Mouse (Mus musculus): ENCODE measurements around the gene Hormad2. TPM values are rescaled to one million over a fixed set of nuclear protein-coding genes. Genes with fewer than 3 reads are reported as not detected.

Hormad2 gene
- polyA plus RNA-seq, 1 experiment: 15.3 TPM

DNA sequence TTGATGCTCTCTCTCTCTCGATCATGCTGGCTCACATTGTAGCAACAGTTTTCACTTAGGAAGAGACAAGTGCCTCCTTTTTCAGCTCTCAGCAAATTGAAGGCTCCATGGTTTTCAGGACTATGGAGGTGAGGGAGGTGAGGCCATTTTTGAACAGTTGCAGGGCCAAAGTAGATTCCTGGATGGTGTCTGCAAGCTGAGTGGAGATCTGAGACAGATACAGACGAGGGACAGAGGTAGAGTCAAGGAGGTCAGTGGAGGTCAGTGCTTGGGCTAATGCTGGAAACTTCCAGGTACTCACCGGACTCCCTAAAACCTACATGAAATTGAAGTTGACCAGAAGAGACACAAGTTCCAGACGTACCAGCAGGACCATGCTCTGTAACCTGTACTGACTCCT lies 128.7 kb downstream of the Hormad2 start:
- H3K27me3 ChIP-seq (ENCODE audit: control insufficient read depth, insufficient read depth, low read length): no peaks in the 10 kb centered on the region
- H3K4me3 ChIP-seq (ENCODE audit: control insufficient read depth, low read depth, low read length): no peak overlapping the region
- TF ChIP-seq POLR2A (IDR thresholded peaks at IDR 0.05; ENCODE audit: control insufficient read depth, low read depth, low read length) (no peak), CTCF (IDR thresholded peaks at IDR 0.05; ENCODE audit: control insufficient read depth, insufficient read depth, insufficient replicate concordance, low read depth, low read length) (no peak)
- peaks cover 2% of the 10 kb centered on the region for H3K4me1 ChIP-seq (ENCODE audit: control insufficient read depth, insufficient read depth, low read length)
- H3K36me3 ChIP-seq (ENCODE audit: control insufficient read depth, insufficient read depth, low read length): no peaks in the 10 kb centered on the region
- no peak overlapping the region for H3K27ac ChIP-seq (ENCODE audit: control insufficient read depth, insufficient read depth, low read depth, low read length)

- no peak overlapping the region for H3K4me3 ChIP-seq (ENCODE audit: control insufficient read depth, low read depth, low read length)
- no peaks in the 10 kb centered on the region for H3K36me3 ChIP-seq (ENCODE audit: control insufficient read depth, insufficient read depth, low read length)
- H3K27me3 ChIP-seq (ENCODE audit: control insufficient read depth, insufficient read depth, low read length): no peaks in the 10 kb centered on the region
- no peak for TF ChIP-seq POLR2A (IDR thresholded peaks at IDR 0.05; ENCODE audit: control insufficient read depth, low read depth, low read length)
- no peak for TF ChIP-seq CTCF (IDR thresholded peaks at IDR 0.05; ENCODE audit: control insufficient read depth, insufficient read depth, insufficient replicate concordance, low read depth, low read length)
- H3K27ac ChIP-seq (ENCODE audit: control insufficient read depth, insufficient read depth, low read depth, low read length): peak overlapping the region; percentile 54; the same call in 1 of the 2 replicates
- H3K4me1 ChIP-seq (ENCODE audit: control insufficient read depth, insufficient read depth, low read length): peaks cover 2% of the 10 kb centered on the region
These were observed 130.6 kb downstream of the Hormad2 start for GRCm38 (mm10) chr11:4310324-4310723.

DNA sequence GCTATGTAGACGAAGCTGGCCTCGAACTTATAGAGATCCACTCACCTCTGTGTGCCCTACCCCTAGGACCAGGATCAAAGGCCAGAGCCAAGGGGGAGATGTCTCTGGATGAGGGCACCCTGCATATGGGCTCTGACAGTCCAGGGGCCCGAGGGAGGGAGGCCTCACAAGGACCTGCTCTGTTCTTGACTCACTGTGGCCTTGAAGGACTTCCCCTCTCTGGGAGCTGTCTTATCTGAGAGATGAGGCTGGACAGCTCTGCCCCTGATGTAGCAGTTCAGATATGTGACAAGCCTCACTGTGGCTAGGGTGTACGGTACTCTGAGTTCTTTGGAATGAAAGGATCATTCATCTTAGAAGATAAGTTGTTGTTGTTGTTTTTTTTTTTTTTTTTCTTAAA lies 131.3 kb downstream of the Hormad2 start:
- no peaks in the 10 kb centered on the region for H3K27me3 ChIP-seq (ENCODE audit: control insufficient read depth, insufficient read depth, low read length)
- peaks cover 2% of the 10 kb centered on the region for H3K4me1 ChIP-seq (ENCODE audit: control insufficient read depth, insufficient read depth, low read length)
- no peaks in the 10 kb centered on the region for H3K36me3 ChIP-seq (ENCODE audit: control insufficient read depth, insufficient read depth, low read length)
- no peak for TF ChIP-seq POLR2A (IDR thresholded peaks at IDR 0.05; ENCODE audit: control insufficient read depth, low read depth, low read length)
- no peak for TF ChIP-seq CTCF (IDR thresholded peaks at IDR 0.05; ENCODE audit: control insufficient read depth, insufficient read depth, insufficient replicate concordance, low read depth, low read length)
- no peak overlapping the region for H3K4me3 ChIP-seq (ENCODE audit: control insufficient read depth, low read depth, low read length)
- H3K27ac ChIP-seq (ENCODE audit: control insufficient read depth, insufficient read depth, low read depth, low read length): peak overlapping the region; percentile 62; the same call in 1 of the 2 replicates

DNA sequence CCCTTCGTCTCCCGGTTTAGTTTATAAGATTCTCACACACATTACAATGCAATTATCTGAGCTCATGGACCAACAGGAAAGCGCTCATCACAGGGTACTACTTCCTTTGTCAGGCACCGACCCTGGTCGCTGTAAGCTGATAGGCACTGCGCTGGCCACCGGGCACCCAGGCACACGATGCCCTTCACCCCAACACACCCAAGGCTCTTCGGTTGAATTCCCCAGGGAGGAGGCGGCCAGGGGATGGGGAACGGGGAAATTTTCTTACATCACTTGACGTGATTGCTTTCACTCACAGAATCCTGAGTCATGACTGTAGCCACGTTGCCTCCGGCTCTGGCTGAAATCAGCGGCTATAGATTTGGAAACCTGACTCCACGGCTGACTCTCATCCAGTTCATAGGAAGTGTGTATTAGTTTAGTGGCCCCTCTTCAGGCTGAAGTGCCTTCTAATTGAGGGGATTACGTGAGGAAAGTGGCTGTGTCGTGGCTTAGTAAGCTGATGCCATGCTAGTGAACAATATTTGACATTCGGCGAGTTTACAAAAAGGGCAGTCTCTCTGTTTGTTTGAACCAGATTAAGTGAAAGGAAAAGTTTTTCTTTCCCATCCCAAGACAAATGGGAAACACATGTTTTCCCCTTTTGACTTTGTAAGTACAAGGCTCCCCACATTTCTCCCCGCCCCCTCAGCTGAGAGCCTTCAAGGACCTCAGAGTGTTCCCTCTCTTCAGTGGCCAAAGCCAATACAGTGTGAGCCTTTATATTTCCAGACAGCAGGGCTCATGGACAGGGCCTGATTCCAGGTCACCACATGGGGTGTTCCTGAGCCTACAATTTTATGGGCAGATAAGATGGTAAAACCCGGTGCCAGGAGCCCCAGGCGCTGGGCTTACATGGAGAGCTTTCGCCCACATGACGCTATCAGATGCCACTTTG lies 132.1 kb downstream of the Hormad2 start:
- H3K27me3 ChIP-seq (ENCODE audit: control insufficient read depth, insufficient read depth, low read length): no peaks in the 10 kb centered on the region
- H3K36me3 ChIP-seq (ENCODE audit: control insufficient read depth, insufficient read depth, low read length): no peaks in the 10 kb centered on the region
- peak overlapping the region; percentile 71 for H3K27ac ChIP-seq (ENCODE audit: control insufficient read depth, insufficient read depth, low read depth, low read length)
- no peak for TF ChIP-seq POLR2A (IDR thresholded peaks at IDR 0.05; ENCODE audit: control insufficient read depth, low read depth, low read length)
- H3K4me3 ChIP-seq (ENCODE audit: control insufficient read depth, low read depth, low read length): no peak overlapping the region
- H3K4me1 ChIP-seq (ENCODE audit: control insufficient read depth, insufficient read depth, low read length): peaks cover 2% of the 10 kb centered on the region

DNA sequence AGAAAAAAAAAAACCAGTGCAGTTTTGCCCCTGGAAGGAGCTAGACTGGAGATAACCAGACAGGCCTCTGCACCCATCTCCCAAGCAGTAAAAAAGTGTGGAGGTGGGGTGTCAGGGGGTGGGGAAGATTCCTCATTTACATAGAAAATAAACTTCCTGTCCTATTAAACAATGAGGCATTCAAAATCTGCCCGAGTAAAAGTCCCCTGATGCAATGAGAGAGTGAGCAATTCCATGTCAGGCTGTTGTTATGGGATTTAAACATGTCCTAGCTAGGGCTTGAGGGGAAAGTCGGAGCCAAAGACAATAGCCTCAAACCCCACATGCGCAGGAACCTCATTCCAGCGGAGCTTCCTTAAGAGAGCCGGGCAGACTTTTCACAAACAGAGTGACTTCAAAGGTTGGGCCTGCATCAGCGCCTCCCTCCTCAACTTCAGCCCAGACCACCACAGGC lies 132.8 kb downstream of the Hormad2 start:
- H3K27me3 ChIP-seq (ENCODE audit: control insufficient read depth, insufficient read depth, low read length): no peaks in the 10 kb centered on the region
- no peak overlapping the region for H3K4me3 ChIP-seq (ENCODE audit: control insufficient read depth, low read depth, low read length)
- H3K4me1 ChIP-seq (ENCODE audit: control insufficient read depth, insufficient read depth, low read length): peaks cover 2% of the 10 kb centered on the region
- TF ChIP-seq CTCF (IDR thresholded peaks at IDR 0.05; ENCODE audit: control insufficient read depth, insufficient read depth, insufficient replicate concordance, low read depth, low read length) (no peak), POLR2A (IDR thresholded peaks at IDR 0.05; ENCODE audit: control insufficient read depth, low read depth, low read length) (no peak)
- no peak overlapping the region for H3K27ac ChIP-seq (ENCODE audit: control insufficient read depth, insufficient read depth, low read depth, low read length)
- no peaks in the 10 kb centered on the region for H3K36me3 ChIP-seq (ENCODE audit: control insufficient read depth, insufficient read depth, low read length)

GRCm38 (mm10) chr11:4306086-4306485 lies 134.8 kb downstream of the Hormad2 start:
- Histone ChIP-seq H3K4me3 (ENCODE audit: control insufficient read depth, low read depth, low read length) (no peak overlapping the region), H3K36me3 (ENCODE audit: control insufficient read depth, insufficient read depth, low read length) (no peaks in the 10 kb centered on the region), H3K27me3 (ENCODE audit: control insufficient read depth, insufficient read depth, low read length) (no peaks in the 10 kb centered on the region), H3K4me1 (ENCODE audit: control insufficient read depth, insufficient read depth, low read length) (peaks cover 2% of the 10 kb centered on the region), H3K27ac (ENCODE audit: control insufficient read depth, insufficient read depth, low read depth, low read length) (no peak overlapping the region)
- TF ChIP-seq CTCF (IDR thresholded peaks at IDR 0.05; ENCODE audit: control insufficient read depth, insufficient read depth, insufficient replicate concordance, low read depth, low read length) (no peak), POLR2A (IDR thresholded peaks at IDR 0.05; ENCODE audit: control insufficient read depth, low read depth, low read length) (no peak)

DNA sequence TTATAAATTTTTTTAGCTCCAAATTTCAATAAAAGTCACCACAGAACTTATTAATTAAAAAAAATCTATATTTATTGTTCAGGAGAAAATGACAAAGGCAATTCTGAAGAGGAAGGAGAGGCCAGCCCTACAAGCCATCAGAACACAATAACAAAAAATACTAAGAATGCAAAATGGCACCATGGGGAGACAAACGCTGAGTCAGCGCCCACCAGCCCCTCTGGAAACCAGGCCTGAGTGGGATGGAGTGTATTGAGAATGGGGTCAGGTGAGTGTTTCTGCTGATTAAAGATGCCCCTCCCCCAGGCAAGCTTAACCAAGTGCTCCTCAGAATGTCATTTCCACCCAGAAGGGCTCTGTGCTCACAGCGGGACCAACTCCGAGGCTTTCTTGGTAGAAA lies 135.8 kb downstream of the Hormad2 start:
- no peaks in the 10 kb centered on the region for H3K27me3 ChIP-seq (ENCODE audit: control insufficient read depth, insufficient read depth, low read length)
- no peaks in the 10 kb centered on the region for H3K36me3 ChIP-seq (ENCODE audit: control insufficient read depth, insufficient read depth, low read length)
- H3K4me3 ChIP-seq (ENCODE audit: control insufficient read depth, low read depth, low read length): no peak overlapping the region
- H3K27ac ChIP-seq (ENCODE audit: control insufficient read depth, insufficient read depth, low read depth, low read length): no peak overlapping the region
- peaks cover 2% of the 10 kb centered on the region for H3K4me1 ChIP-seq (ENCODE audit: control insufficient read depth, insufficient read depth, low read length)
- TF ChIP-seq POLR2A (IDR thresholded peaks at IDR 0.05; ENCODE audit: control insufficient read depth, low read depth, low read length): no peak
- no peak for TF ChIP-seq CTCF (IDR thresholded peaks at IDR 0.05; ENCODE audit: control insufficient read depth, insufficient read depth, insufficient replicate concordance, low read depth, low read length)

Data from testis, adult 2 months (tissue).